Mouse (Mus musculus) lung, embryonic 14.5 days (tissue): ENCODE data around the gene Prss43. TPM values are rescaled to one million over a fixed set of nuclear protein-coding genes. Genes with fewer than 3 reads are reported as not detected.

Experiments used
- ATAC-seq: fragments of 200-750 bp; cut with Nextera tagmentation; 2 replicates; pipeline ENCODE4 v1.8.0; 2017; ENCODE audit warnings: mild to moderate bottlenecking, moderate TSS enrichment, moderate library complexity; ENCODE audit not compliant: insufficient read depth
- DNase-seq: peaks from one replicate; pipeline ENCODE4 v3.0.0-alpha.2; 2015
- H3K27ac ChIP-seq: fragments of 300-500 bp; sonication (generic); 2 replicates; pipeline ENCODE4 v1.5.1; 2014; ENCODE audit warnings: low read depth, mild to moderate bottlenecking, moderate library complexity
- H3K27me3 ChIP-seq: fragments of 300-500 bp; sonication (generic); 2 replicates; pipeline ENCODE4 v1.6.1; 2014; ENCODE audit warnings: low read length, control low read depth; ENCODE audit not compliant: insufficient read depth
- H3K36me3 ChIP-seq: fragments of 300-500 bp; sonication (generic); 2 replicates; pipeline ENCODE4 v1.6.1; 2014; ENCODE audit warnings: control low read depth; ENCODE audit not compliant: insufficient read depth
- H3K4me1 ChIP-seq: fragments of 300-500 bp; sonication (generic); 2 replicates; pipeline ENCODE4 v1.6.1; 2014; ENCODE audit warnings: antibody characterized with exemption, control low read depth; ENCODE audit not compliant: insufficient read depth
- H3K4me2 ChIP-seq: fragments of 300-500 bp; sonication (generic); 2 replicates; pipeline ENCODE4 v1.6.1; 2014; ENCODE audit warnings: mild to moderate bottlenecking
- H3K4me3 ChIP-seq: fragments of 300-500 bp; sonication (generic); 2 replicates; pipeline ENCODE4 v1.5.1; 2014; ENCODE audit warnings: low read depth, low read length
- H3K9ac ChIP-seq: fragments of 300-500 bp; sonication (generic); 2 replicates; pipeline ENCODE4 v1.6.1; 2014
- H3K9me3 ChIP-seq: fragments of 300-500 bp; sonication (generic); 2 replicates; pipeline ENCODE4 v1.6.1; 2016; ENCODE audit warnings: low read depth, low read length, control low read depth
- CTCF ChIP-seq: IDR thresholded peaks from 2 replicates; pipeline ENCODE4 v1.5.1; 2016; ENCODE audit warnings: antibody characterized with exemption, low read depth
- WGBS: fragments of 180-500 bp; shearing (Covaris S2); extraction: QIAGEN DNeasy Blood & Tissue Kit; methylation state at CpG from one replicate; pipeline ENCODE4 v1.1.7; 2014; 5-methylcytosine and 5-hydroxymethylcytosine counted together
- polyA plus RNA-seq: library from polyadenylated mRNA; unstranded; fragments of >200 nt; fragmentation: Nextera tagmentation; extraction: Ambion mirVana; gene quantifications from 2 replicates; pipeline ENCODE4 v1.2.1, GENCODE M21; 2014

Prss43 gene
- polyA plus RNA-seq, 1 experiment from 2014 or later: not detected

DNA sequence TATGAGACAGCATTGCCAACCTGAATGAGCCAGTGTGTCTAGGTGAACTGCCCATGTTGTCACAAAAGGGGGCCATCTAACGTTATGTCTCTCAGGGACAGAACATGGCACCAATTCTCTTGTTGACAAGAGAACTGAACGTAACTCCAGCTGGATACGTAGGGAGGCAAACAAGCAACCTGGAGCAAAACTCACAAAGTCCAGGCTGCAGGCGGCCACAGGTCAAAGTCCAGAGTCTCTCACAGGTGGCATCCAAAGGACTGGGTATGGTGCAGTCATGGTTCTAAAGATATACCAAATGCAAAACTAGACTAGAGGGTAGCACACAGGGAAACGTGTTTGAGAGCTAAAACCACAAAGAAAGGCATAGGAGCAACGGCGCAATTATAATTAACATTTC is 5.1 kb upstream of the Prss43 start:
- 79% methylated on average over 7 of the region's 7 CpGs for WGBS
- TF ChIP-seq CTCF: no peak
- H3K27me3 ChIP-seq: no peaks in the 10 kb centered on the region
- DNase-seq: no peak
- H3K4me3 ChIP-seq: no peak overlapping the region
- no peak overlapping the region for H3K27ac ChIP-seq
- H3K36me3 ChIP-seq: no peaks in the 10 kb centered on the region
- no peak for ATAC-seq
- no peak overlapping the region for H3K4me2 ChIP-seq
- no peak overlapping the region for H3K9ac ChIP-seq
- H3K9me3 ChIP-seq: no peaks in the 10 kb centered on the region
- no peaks in the 10 kb centered on the region for H3K4me1 ChIP-seq

DNA sequence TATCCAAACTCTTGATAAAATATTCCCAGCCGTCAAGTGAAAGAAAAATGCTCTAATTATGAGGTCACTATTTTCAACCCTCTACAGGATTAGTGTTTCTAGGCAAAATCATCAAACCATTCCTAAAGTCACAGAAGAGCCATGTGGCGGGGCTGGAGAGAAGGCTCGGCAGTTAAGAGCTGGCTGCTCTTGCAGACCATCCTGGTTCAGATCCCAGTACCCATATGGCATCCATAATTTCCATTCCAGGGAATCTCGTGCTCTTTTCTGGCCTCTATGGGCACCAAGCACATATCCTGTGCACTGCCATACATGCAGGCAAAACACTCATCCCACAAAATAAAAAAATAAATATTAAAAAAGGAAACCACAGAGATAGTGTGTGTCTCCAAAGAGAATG is 1.1 kb upstream of the Prss43 start:
- Histone ChIP-seq H3K9ac (no peak overlapping the region), H3K27ac (no peak overlapping the region), H3K27me3 (no peaks in the 10 kb centered on the region), H3K4me1 (no peaks in the 10 kb centered on the region), H3K4me3 (no peak overlapping the region), H3K9me3 (no peaks in the 10 kb centered on the region), H3K36me3 (no peaks in the 10 kb centered on the region), H3K4me2 (no peak overlapping the region)
- no peak for DNase-seq
- 69% methylated on average over 4 of the region's 4 CpGs for WGBS
- TF ChIP-seq CTCF: no peak
- ATAC-seq: no peak

GRCm38 (mm10) chr9:110825832-110826231 is 658 bp upstream of the Prss43 start:
- Histone ChIP-seq H3K27me3 (no peaks in the 10 kb centered on the region), H3K4me3 (no peak overlapping the region), H3K9me3 (no peaks in the 10 kb centered on the region), H3K9ac (no peak overlapping the region), H3K27ac (no peak overlapping the region), H3K4me2 (no peak overlapping the region), H3K36me3 (no peaks in the 10 kb centered on the region), H3K4me1 (no peaks in the 10 kb centered on the region)
- TF ChIP-seq CTCF: no peak
- no peak for ATAC-seq
- DNase-seq: no peak
- WGBS: 69% methylated on average over 7 of the region's 7 CpGs

DNA sequence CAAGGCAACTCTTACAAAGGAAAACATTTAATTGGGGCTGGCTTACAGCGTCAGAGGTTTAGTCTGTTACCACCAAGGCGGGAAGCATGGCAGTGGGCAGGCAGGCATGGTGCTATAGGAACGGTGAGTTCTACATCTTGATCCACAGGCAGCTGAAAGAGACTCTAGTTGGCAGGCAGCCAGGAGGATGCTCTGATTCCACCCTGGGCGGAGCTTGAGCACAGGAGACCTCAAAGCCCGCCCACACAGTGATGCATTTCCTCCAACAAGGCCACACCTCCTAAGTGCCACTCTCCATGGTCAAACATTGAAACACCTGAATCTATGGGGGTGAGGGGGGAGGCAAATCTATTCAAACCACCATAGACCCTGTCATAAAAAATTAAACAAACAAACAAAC is 6.5 kb downstream of the Prss43 start:
- Histone ChIP-seq H3K4me1 (no peaks in the 10 kb centered on the region), H3K27ac (no peak overlapping the region), H3K27me3 (no peaks in the 10 kb centered on the region), H3K9me3 (no peaks in the 10 kb centered on the region), H3K4me3 (no peak overlapping the region), H3K4me2 (no peak overlapping the region), H3K9ac (no peak overlapping the region), H3K36me3 (no peaks in the 10 kb centered on the region)
- ATAC-seq: no peak
- DNase-seq: peak; percentile 37
- TF ChIP-seq CTCF: no peak
- WGBS: 80% methylated on average over 5 of the region's 5 CpGs

GRCm38 (mm10) chr9:110834411-110834810 is 7.9 kb downstream of the Prss43 start, which contains the start of gene Prss45:
Prss45 (plus strand) TSS chr9:110834588.
- ATAC-seq (0 out of 2 replicates have a peak, but pooled peaks have one; percentile 24), DNase-seq (no peak)
- H3K27me3 ChIP-seq: no peaks in the 10 kb centered on the region
- H3K4me1 ChIP-seq: no peaks in the 10 kb centered on the region
- no peak for TF ChIP-seq CTCF
- H3K4me3 ChIP-seq: no peak within 1 kb of the TSS
- H3K9ac ChIP-seq: no peak within 1 kb of the TSS
- no peak within 1 kb of the TSS for H3K27ac ChIP-seq
- H3K4me2 ChIP-seq: peak within 1 kb of the TSS; percentile 8; the same call in 1 of the 2 replicates
- H3K9me3 ChIP-seq: no peaks in the 10 kb centered on the region
- 72% methylated on average over 19 of the region's 19 CpGs for WGBS
- no peaks in the 10 kb centered on the region for H3K36me3 ChIP-seq

DNA sequence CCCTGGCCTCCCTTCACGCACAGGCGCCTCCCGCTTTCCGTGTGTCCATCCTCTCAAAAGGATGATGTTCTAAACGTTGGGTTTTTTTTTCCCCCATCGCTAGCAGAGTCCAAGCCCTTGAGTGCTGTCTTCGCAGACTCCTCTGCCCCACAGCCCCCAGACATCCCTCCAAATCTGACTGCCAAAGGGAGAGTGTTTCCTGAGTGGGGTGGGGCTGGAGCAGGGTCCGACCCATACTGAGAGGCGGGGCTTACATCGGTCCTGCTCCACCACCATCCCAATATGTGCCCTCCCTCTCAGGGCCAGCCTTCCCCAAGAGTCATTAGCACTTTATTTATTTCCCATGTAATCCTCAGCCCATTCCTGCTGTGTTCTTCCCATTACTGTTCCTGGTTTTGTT is 8.5 kb downstream of the Prss43 start:
- Histone ChIP-seq H3K9me3 (no peaks in the 10 kb centered on the region), H3K27me3 (no peaks in the 10 kb centered on the region), H3K4me3 (no peak overlapping the region), H3K4me2 (peak overlapping the region; percentile 8; the same call in 1 of the 2 replicates), H3K27ac (no peak overlapping the region), H3K4me1 (no peaks in the 10 kb centered on the region), H3K36me3 (no peaks in the 10 kb centered on the region), H3K9ac (no peak overlapping the region)
- DNase-seq (peak; percentile 3), ATAC-seq (no peak)
- WGBS: 22% methylated on average over 10 of the region's 10 CpGs
- no peak for TF ChIP-seq CTCF

DNA sequence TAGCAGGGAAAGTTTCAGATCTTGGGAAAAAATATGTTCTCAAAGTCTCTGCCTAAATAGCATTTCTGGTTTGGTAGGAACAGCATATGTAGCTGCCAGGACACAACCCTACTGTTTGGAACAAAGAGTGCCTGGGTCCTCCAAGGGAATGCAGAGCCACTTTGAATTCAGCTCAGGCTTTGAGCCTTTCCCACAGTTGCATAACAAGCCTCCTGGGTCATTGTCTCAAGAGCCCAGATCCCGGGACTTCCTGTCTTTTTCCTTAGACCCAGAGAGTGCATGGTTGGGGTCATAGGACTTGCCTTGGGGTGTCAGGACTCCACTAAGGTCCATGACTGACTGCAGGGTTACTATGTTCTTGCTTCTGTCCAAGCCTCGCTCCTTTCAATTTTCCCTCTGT is 9.6 kb downstream of the Prss43 start:
- Histone ChIP-seq H3K9me3 (no peaks in the 10 kb centered on the region), H3K36me3 (no peaks in the 10 kb centered on the region), H3K4me2 (no peak overlapping the region), H3K4me1 (no peaks in the 10 kb centered on the region), H3K27me3 (no peaks in the 10 kb centered on the region), H3K9ac (no peak overlapping the region), H3K4me3 (no peak overlapping the region), H3K27ac (no peak overlapping the region)
- ATAC-seq (no peak), DNase-seq (no peak)
- TF ChIP-seq CTCF: no peak
- WGBS: 54% methylated on average over 2 of the region's 2 CpGs

DNA sequence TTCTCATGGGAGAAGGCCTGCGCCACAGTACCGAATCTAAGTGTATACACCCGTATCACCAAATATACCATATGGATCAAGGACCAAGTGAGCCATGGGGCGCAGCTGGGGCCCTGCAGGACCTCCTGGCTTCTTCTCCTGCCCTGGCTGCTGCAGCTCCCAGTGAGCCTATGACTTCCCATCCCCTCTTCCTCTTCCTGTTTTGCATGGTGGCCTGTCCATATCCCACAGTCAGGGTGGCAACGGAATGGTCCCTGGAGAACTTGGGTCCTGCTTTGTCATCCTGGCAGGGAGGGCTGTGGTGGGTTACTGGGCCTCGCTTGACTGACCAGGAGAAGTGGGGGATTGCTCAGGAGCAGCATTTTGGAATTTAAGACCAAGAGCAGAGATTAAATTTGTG is 14.4 kb downstream of the Prss43 start:
- no peak for TF ChIP-seq CTCF
- Histone ChIP-seq H3K9me3 (no peaks in the 10 kb centered on the region), H3K27me3 (no peaks in the 10 kb centered on the region), H3K4me2 (no peak overlapping the region), H3K4me1 (no peaks in the 10 kb centered on the region), H3K27ac (no peak overlapping the region), H3K9ac (no peak overlapping the region), H3K36me3 (no peaks in the 10 kb centered on the region), H3K4me3 (no peak overlapping the region)
- 78% methylated on average over 6 of the region's 6 CpGs for WGBS
- DNase-seq (no peak), ATAC-seq (no peak)
